Mouse (Mus musculus): ENCODE measurements around the gene Slc37a1. TPM values are rescaled to one million over a fixed set of nuclear protein-coding genes. Genes with fewer than 3 reads are reported as not detected.
"Not testable (repeated sequence)": the region's sequence is repeated elsewhere in the genome, so short reads cannot be mapped to it uniquely, and the experiment has no call there.

Slc37a1 gene
- polyA plus RNA-seq, 1 experiment from 2014 or later = 3.3 TPM

DNA sequence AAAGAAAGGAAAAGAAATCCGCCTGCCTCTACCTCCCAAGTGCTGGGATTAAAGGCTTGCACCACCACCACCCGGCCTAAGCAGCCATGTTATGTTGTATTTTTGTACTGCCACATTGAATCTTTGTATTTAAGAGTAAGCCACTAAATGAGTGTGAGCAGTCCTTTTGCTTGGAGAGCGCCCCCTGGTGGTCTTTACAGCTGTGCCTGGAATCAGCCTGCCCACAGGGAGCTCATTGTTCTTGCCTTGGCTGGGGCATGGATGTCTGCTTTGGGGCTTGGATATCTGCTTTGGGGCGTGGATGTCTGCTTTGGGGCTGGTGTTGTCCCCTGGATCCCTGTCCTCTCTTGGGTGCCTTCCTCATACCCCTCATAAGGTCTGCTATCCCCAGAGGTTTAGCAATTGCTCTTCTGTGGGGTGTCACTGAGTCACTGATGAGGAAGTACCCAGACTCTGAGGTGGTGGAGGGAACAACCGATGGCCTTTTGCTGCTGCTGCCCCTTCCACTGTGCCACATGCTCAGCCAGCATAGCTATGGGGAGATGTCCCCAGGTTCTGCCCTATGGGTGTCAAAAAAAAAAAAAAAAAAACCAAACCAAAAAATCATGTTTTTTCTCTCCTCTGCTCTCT, 57.7 kb downstream of the Slc37a1 start:
- Histone ChIP-seq H3K4me1 (no peaks in the 10 kb centered on the region), H3K36me3 (no peaks in the 10 kb centered on the region), H3K9ac (no peak overlapping the region), H3K4me2 (no peak overlapping the region), H3K27me3 (no peaks in the 10 kb centered on the region), H3K27ac (no peak overlapping the region), H3K4me3 (no peak overlapping the region), H3K9me3 (no peaks in the 10 kb centered on the region)
- no peak for ATAC-seq (ENCODE audit: insufficient number of reproducible peaks, low FRiP score, low TSS enrichment, low read depth)
- WGBS = 43% methylated on average over 5 of the region's 5 CpGs

DNA sequence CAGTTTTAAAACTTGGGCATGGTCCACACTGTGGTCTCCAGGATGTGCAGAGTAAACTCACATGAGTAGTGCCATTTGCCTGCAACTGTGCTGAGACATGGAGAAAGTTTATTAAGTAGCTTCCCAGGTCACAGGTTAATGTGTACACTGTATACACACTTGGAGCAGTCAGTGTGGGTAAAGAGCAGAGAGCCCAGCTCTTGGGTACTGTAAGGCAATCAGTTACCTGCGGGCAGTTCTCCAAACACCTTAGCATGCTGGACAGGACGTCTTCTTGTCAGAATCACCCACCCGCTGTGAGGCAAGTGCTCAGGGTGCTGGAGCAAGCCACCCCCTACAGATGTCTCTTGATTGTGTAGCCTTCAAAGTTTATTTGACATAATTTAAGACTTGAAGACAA, 58.2 kb downstream of the Slc37a1 start:
- 83% methylated on average over 3 of the region's 3 CpGs for WGBS
- H3K9ac ChIP-seq = no peak overlapping the region
- H3K27ac ChIP-seq = no peak overlapping the region
- H3K27me3 ChIP-seq = no peaks in the 10 kb centered on the region
- no peak for ATAC-seq (ENCODE audit: insufficient number of reproducible peaks, low FRiP score, low TSS enrichment, low read depth)
- H3K4me1 ChIP-seq = no peaks in the 10 kb centered on the region
- H3K4me2 ChIP-seq = no peak overlapping the region
- H3K4me3 ChIP-seq = no peak overlapping the region
- no peaks in the 10 kb centered on the region for H3K9me3 ChIP-seq
- no peaks in the 10 kb centered on the region for H3K36me3 ChIP-seq

DNA sequence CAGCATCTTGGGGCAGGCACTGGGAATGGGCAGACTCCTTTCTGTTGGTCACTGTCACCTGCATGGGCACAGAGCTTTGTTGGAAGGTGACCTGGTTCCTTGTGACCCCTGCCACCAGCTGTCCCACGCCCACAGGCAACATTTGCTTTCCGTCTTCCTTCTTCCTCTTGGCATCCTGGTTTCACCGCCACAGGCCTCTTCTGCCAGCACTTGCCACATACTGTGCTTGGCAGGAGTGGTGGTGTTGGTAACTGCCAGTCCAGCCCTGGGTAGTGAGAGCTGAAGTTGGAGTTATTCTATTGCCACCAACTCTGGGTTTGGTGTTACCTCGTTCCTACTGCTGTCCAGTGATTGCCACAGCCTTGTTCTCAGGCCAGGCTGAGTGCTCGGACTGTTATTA, 61.5 kb downstream of the Slc37a1 start:
- Histone ChIP-seq H3K9me3 (no peaks in the 10 kb centered on the region), H3K36me3 (no peaks in the 10 kb centered on the region), H3K9ac (no peak overlapping the region), H3K27me3 (no peaks in the 10 kb centered on the region), H3K4me2 (no peak overlapping the region), H3K27ac (no peak overlapping the region), H3K4me1 (peaks cover 4% of the 10 kb centered on the region; the same call in 1 of the 2 replicates), H3K4me3 (no peak overlapping the region)
- 82% methylated on average over 5 of the region's 5 CpGs for WGBS
- ATAC-seq (ENCODE audit: insufficient number of reproducible peaks, low FRiP score, low TSS enrichment, low read depth) = no peak

GRCm38 (mm10) chr17:31349388-31349787, 62.8 kb downstream of the Slc37a1 start:
- Histone ChIP-seq H3K9ac (no peak overlapping the region), H3K4me2 (no peak overlapping the region), H3K4me1 (peaks cover 4% of the 10 kb centered on the region; the same call in 1 of the 2 replicates), H3K27me3 (no peaks in the 10 kb centered on the region), H3K4me3 (no peak overlapping the region), H3K27ac (no peak overlapping the region), H3K36me3 (no peaks in the 10 kb centered on the region), H3K9me3 (no peaks in the 10 kb centered on the region)
- WGBS = 78% methylated on average over 12 of the region's 12 CpGs
- no peak for ATAC-seq (ENCODE audit: insufficient number of reproducible peaks, low FRiP score, low TSS enrichment, low read depth)

DNA sequence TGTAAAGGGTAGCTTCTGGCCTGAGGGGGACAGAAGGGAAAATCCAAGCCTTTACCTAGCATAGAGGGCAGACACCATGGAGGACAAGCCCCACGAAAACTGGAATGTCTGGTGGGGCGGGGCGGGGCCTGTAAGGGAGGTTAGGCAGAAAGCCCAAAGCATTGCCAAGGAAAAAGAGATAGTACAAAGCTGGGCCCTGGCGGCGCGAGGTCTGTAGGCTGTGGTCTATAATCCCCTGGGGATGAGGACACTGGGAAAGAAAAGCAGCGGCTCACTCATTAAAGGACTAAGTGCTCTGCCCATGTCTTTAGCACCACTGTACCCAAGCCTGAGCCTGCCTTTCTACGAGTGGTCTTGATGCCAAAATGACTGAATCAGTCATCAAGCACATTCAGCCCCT, 65.4 kb downstream of the Slc37a1 start:
- Histone ChIP-seq H3K4me2 (no peak overlapping the region), H3K9me3 (no peaks in the 10 kb centered on the region), H3K27ac (no peak overlapping the region), H3K27me3 (no peaks in the 10 kb centered on the region), H3K36me3 (no peaks in the 10 kb centered on the region), H3K4me1 (peaks cover 4% of the 10 kb centered on the region; the same call in 1 of the 2 replicates), H3K9ac (no peak overlapping the region), H3K4me3 (no peak overlapping the region)
- ATAC-seq (ENCODE audit: insufficient number of reproducible peaks, low FRiP score, low TSS enrichment, low read depth) = no peak
- 64% methylated on average over 8 of the region's 8 CpGs for WGBS

DNA sequence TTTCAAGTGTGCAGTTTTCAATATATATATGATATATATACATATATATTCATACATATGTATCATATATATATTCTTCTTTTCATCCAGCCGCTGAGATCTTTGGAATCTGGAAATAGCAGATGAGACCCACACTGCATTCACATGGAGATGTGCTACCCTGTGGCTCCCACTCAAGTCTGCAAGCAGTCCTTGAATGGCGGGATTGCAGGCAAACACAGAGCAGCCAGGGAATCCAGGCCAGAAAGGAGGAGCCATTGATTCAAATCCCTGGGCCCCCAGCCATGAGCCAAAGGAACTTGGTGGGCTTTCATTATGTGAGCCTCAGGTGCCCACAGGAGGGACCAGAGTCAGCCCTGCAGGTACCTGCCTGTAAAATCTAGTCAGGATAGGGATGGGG, 66.7 kb downstream of the Slc37a1 start:
- 83% methylated on average over 2 of the region's 2 CpGs for WGBS
- no peak overlapping the region for H3K4me2 ChIP-seq
- H3K4me3 ChIP-seq = no peak overlapping the region
- H3K27me3 ChIP-seq = no peaks in the 10 kb centered on the region
- H3K4me1 ChIP-seq = peaks cover 4% of the 10 kb centered on the region; the same call in 1 of the 2 replicates
- no peaks in the 10 kb centered on the region for H3K9me3 ChIP-seq
- H3K27ac ChIP-seq = no peak overlapping the region
- ATAC-seq (ENCODE audit: insufficient number of reproducible peaks, low FRiP score, low TSS enrichment, low read depth) = no peak
- no peak overlapping the region for H3K9ac ChIP-seq
- H3K36me3 ChIP-seq = no peaks in the 10 kb centered on the region

DNA sequence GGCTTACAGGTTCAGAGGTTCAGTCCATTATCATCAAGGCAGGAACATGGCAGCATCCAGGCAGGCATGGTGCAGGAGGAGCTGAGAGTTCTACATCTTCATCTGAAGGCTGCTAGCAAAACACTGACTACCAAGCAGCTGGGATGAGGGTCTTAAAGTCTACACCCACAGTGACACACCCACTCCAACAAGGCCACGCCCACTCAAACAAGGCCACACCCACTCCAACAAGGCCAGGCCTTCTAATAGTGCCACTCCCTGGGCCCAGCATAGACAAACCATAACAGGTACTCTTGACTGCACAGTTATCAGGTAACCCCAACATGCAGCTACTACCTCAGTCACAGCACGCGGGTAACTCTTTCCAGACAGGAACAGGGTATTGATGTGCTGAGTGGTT, 68.1 kb downstream of the Slc37a1 start:
- H3K36me3 ChIP-seq; H3K27me3 ChIP-seq; H3K27ac ChIP-seq; H3K9ac ChIP-seq; H3K4me3 ChIP-seq; H3K9me3 ChIP-seq; H3K4me1 ChIP-seq; H3K4me2 ChIP-seq; ATAC-seq (ENCODE audit: insufficient number of reproducible peaks, low FRiP score, low TSS enrichment, low read depth): not testable (repeated sequence)
- 68% methylated on average over 3 of the region's 3 CpGs for WGBS

DNA sequence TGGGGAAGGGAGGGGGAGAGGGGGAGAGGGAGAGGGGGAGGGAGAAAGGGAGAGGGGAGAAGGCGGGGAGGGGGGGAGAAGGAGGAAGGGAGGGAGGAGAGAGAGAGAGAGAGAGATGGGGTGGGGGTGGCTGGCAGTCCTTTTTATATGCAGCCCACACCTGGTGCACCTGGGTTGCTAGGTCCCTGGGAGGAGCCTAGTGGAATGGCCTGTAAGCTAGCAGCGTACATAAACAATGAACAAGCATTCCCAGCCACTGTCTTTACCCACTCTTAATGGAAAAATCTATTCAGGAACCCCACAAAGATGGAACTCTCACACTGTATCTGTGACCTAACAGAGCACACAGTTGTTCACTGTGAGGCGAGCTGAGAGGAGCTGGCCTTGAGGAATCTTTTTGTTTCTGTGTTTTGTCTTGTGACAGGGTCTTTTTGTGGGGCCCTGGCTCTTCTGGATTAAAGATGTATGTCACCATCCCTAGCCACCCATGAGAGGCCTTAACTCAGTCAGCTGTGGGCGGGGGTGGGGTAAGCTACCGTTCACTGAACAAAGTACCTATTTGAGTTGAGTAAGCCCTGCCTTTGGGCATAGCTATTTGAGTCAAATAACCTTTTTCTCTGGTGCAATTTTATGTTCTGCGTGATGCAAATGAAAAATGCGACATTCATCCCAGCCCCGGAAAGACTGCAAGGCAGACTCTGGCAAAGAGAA, 69.4 kb downstream of the Slc37a1 start:
- H3K36me3 ChIP-seq = no peaks in the 10 kb centered on the region
- H3K4me2 ChIP-seq = no peak overlapping the region

GRCm38 (mm10) chr17:31360582-31360981, 74.0 kb downstream of the Slc37a1 start:
- 80% methylated on average over 13 of the region's 13 CpGs for WGBS
- Histone ChIP-seq H3K27ac (no peak overlapping the region), H3K36me3 (no peaks in the 10 kb centered on the region), H3K27me3 (no peaks in the 10 kb centered on the region), H3K9ac (no peak overlapping the region), H3K4me2 (no peak overlapping the region), H3K4me1 (no peaks in the 10 kb centered on the region; the same call in 1 of the 2 replicates), H3K9me3 (no peaks in the 10 kb centered on the region), H3K4me3 (no peak overlapping the region)
- ATAC-seq (ENCODE audit: insufficient number of reproducible peaks, low FRiP score, low TSS enrichment, low read depth) = no peak

More for the DNA sequence above, 69.4 kb downstream of the Slc37a1 start:
- H3K27me3 ChIP-seq = no peaks in the 10 kb centered on the region
- H3K4me1 ChIP-seq = peaks cover 4% of the 10 kb centered on the region; the same call in 1 of the 2 replicates
- no peaks in the 10 kb centered on the region for H3K9me3 ChIP-seq
- H3K9ac ChIP-seq = no peak overlapping the region
- H3K4me3 ChIP-seq = no peak overlapping the region
- H3K27ac ChIP-seq = no peak overlapping the region
- no peak for ATAC-seq (ENCODE audit: insufficient number of reproducible peaks, low FRiP score, low TSS enrichment, low read depth)
- WGBS = 37% methylated on average over 8 of the region's 8 CpGs

GRCm38 (mm10) chr17:31365586-31366166, 79.1 kb downstream of the Slc37a1 start:
- Histone ChIP-seq H3K4me3 (no peak overlapping the region), H3K27ac (no peak overlapping the region), H3K4me1 (no peaks in the 10 kb centered on the region), H3K27me3 (no peaks in the 10 kb centered on the region), H3K36me3 (no peaks in the 10 kb centered on the region), H3K4me2 (no peak overlapping the region), H3K9ac (no peak overlapping the region), H3K9me3 (no peaks in the 10 kb centered on the region)
- WGBS = 82% methylated on average over 5 of the region's 5 CpGs
- ATAC-seq (ENCODE audit: insufficient number of reproducible peaks, low FRiP score, low TSS enrichment, low read depth) = no peak

- no peak overlapping the region for H3K27ac ChIP-seq
- H3K27me3 ChIP-seq = no peaks in the 10 kb centered on the region
- no peak for ATAC-seq (ENCODE audit: insufficient number of reproducible peaks, low FRiP score, low TSS enrichment, low read depth)
- no peak overlapping the region for H3K4me3 ChIP-seq
- H3K36me3 ChIP-seq = no peaks in the 10 kb centered on the region
- 75% methylated on average over 2 of the region's 2 CpGs for WGBS
- no peaks in the 10 kb centered on the region for H3K9me3 ChIP-seq
- no peak overlapping the region for H3K4me2 ChIP-seq
- no peaks in the 10 kb centered on the region for H3K4me1 ChIP-seq
- H3K9ac ChIP-seq = no peak overlapping the region
Measured at GRCm38 (mm10) chr17:31370221-31370620, 83.6 kb downstream of the Slc37a1 start.

DNA sequence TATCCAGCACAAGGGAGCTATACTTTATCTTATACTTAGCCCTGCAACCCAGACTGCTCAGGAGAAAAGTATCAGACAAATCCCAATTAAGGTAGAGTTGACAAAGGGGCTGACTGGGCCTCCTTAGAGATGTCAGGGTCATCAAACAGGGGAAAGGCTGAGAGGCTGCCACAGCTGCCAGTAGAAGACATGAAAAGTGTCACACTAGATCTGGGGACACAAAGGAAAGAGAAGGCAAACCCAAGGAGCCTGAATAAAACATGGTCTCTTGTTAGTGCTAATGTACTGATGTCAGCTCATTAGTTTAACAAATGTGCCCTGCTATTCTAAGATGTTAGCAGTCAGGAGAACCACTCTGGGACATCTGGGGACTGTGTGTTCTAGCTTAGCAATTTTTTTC, 84.3 kb downstream of the Slc37a1 start:
- no peaks in the 10 kb centered on the region for H3K36me3 ChIP-seq
- no peaks in the 10 kb centered on the region for H3K9me3 ChIP-seq
- no peak overlapping the region for H3K27ac ChIP-seq
- no peak overlapping the region for H3K4me3 ChIP-seq
- ATAC-seq (ENCODE audit: insufficient number of reproducible peaks, low FRiP score, low TSS enrichment, low read depth) = no peak
- H3K9ac ChIP-seq = no peak overlapping the region
- no peak overlapping the region for H3K4me2 ChIP-seq
- H3K27me3 ChIP-seq = no peaks in the 10 kb centered on the region
- H3K4me1 ChIP-seq = no peaks in the 10 kb centered on the region

Measured in limb, embryonic 15.5 days (tissue).